Mouse (Mus musculus): ENCODE measurements at regions not wholly inside any gene's neighbourhood (a gene's known extent, or its start where the extent isn't known, plus 50 kb on each side); places are given as distances from the start of the nearest gene placed in this dataset.

DNA sequence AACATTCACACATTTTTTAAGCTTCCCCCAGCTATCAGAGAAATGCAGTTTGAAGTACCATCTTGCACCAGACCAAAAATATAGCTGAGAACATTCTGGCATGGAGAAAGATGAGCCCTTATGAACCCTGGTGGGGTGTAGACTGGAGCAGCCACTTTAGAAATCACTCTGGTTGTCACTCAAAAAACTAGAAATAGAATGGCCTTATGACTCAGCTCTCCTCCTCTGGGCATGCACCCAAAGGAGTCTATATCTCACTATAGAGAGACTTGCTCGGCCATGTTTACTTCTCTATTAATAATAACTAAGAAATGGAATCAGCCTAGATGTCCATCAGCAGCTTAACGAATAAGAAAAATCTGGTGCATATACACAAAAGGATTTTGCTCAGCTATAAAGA is 436.5 kb upstream of the Rgma start:
- TF ChIP-seq MYOG (IDR thresholded peaks at IDR 0.05; ENCODE audit: control insufficient read depth, extremely low read depth, insufficient read length) (no peak), CTCF (IDR thresholded peaks at IDR 0.05; ENCODE audit: control insufficient read depth, insufficient read depth, insufficient read length) (no peak), USF1 (IDR thresholded peaks at IDR 0.05; ENCODE audit: low read depth) (no peak), CEBPB (IDR thresholded peaks at IDR 0.05; ENCODE audit: low read depth) (no peak), FOSL1 (IDR thresholded peaks at IDR 0.05; ENCODE audit: insufficient read depth, low read length, poor library complexity, severe bottlenecking) (no peak), MYOD1 (IDR thresholded peaks at IDR 0.05; ENCODE audit: control insufficient read depth, insufficient read length, low read depth) (no peak), MAX (IDR thresholded peaks at IDR 0.05) (no peak)

DNA sequence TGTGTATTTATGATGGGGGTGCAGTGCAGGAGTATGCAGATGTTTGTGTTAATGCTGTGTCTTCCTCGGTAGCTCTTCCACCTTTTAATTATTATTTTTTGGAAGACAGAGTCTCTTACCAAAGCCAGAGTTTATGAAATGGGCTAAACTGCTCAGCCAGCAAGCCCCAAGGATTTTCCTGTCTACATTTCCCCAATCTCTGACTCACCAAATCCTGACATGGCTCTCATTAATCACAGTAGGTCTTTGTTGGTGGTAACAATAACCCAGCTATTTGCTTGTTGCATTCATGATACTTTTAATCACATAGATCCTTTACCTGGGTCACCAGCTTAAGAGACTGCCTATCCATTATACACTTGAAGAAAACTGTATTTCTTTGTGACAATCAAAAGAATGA is 427.8 kb upstream of the Rgma start:
- no peaks in the 10 kb centered on the region for H3K79me2 ChIP-seq (ENCODE audit: control insufficient read depth, insufficient read depth)
- no peak overlapping the region for H3ac ChIP-seq (ENCODE audit: control insufficient read depth, insufficient read length, low read depth)
- H3K4me3 ChIP-seq (ENCODE audit: insufficient read depth, poor library complexity, severe bottlenecking), result no peak overlapping the region
- no peaks in the 10 kb centered on the region for H3K36me3 ChIP-seq (ENCODE audit: control insufficient read depth, insufficient read depth)
- no peaks in the 10 kb centered on the region for H3K27me3 ChIP-seq (ENCODE audit: control insufficient read depth, insufficient read depth, insufficient read length)
- TF ChIP-seq MYOD1 (IDR thresholded peaks at IDR 0.05; ENCODE audit: control insufficient read depth, insufficient read length, low read depth) (no peak), CEBPB (IDR thresholded peaks at IDR 0.05; ENCODE audit: low read depth) (no peak)
- no peaks in the 10 kb centered on the region for H3K79me3 ChIP-seq (ENCODE audit: low read depth)

More for the DNA sequence above, 436.5 kb upstream of the Rgma start:
- no peak overlapping the region for H3ac ChIP-seq (ENCODE audit: control insufficient read depth, insufficient read length, low read depth)
- H3K4me3 ChIP-seq (ENCODE audit: insufficient read depth, poor library complexity, severe bottlenecking), result no peak overlapping the region
- no peaks in the 10 kb centered on the region for H3K27me3 ChIP-seq (ENCODE audit: control insufficient read depth, insufficient read depth, insufficient read length)
- no peaks in the 10 kb centered on the region for H3K79me2 ChIP-seq (ENCODE audit: control insufficient read depth, insufficient read depth)
- H3K36me3 ChIP-seq (ENCODE audit: control insufficient read depth, insufficient read depth), result no peaks in the 10 kb centered on the region
- no peaks in the 10 kb centered on the region for H3K79me3 ChIP-seq (ENCODE audit: low read depth)

DNA sequence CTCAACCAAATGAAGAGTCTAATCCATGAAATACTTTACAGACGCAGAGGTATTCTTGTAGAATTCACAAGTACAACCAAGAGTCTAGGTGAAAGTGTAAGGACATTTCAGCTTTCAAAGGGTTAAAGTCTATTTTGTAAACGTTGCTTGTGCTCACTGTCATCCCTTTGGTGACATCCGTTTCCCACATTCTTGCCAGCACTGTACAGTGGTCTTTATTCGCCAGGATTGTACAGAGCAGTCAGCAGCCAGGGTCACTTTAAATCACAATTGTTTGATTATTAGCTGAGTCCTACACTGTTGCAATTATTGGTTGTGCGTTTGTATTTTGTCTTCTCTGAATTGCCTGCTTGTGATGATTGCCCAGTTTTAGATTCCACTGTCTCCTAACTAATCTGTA is 427.3 kb upstream of the Rgma start:
- H3K4me3 ChIP-seq (ENCODE audit: insufficient read depth, poor library complexity, severe bottlenecking), result no peak overlapping the region
- H3ac ChIP-seq (ENCODE audit: control insufficient read depth, insufficient read length, low read depth), result no peak overlapping the region
- no peaks in the 10 kb centered on the region for H3K27me3 ChIP-seq (ENCODE audit: control insufficient read depth, insufficient read depth, insufficient read length)
- no peaks in the 10 kb centered on the region for H3K79me2 ChIP-seq (ENCODE audit: control insufficient read depth, insufficient read depth)
- H3K36me3 ChIP-seq (ENCODE audit: control insufficient read depth, insufficient read depth), result no peaks in the 10 kb centered on the region
- no peaks in the 10 kb centered on the region for H3K79me3 ChIP-seq (ENCODE audit: low read depth)
- TF ChIP-seq USF1 (IDR thresholded peaks at IDR 0.05; ENCODE audit: low read depth), result no peak
- no peak for TF ChIP-seq FOSL1 (IDR thresholded peaks at IDR 0.05; ENCODE audit: insufficient read depth, low read length, poor library complexity, severe bottlenecking)
- TF ChIP-seq CEBPB (IDR thresholded peaks at IDR 0.05; ENCODE audit: low read depth), result no peak
- no peak for TF ChIP-seq MYOG (IDR thresholded peaks at IDR 0.05; ENCODE audit: control insufficient read depth, extremely low read depth, insufficient read length)
- no peak for TF ChIP-seq CTCF (IDR thresholded peaks at IDR 0.05; ENCODE audit: control insufficient read depth, insufficient read depth, insufficient read length)
- no peak for TF ChIP-seq MYOD1 (IDR thresholded peaks at IDR 0.05; ENCODE audit: control insufficient read depth, insufficient read length, low read depth)
- no peak for TF ChIP-seq MAX (IDR thresholded peaks at IDR 0.05)

DNA sequence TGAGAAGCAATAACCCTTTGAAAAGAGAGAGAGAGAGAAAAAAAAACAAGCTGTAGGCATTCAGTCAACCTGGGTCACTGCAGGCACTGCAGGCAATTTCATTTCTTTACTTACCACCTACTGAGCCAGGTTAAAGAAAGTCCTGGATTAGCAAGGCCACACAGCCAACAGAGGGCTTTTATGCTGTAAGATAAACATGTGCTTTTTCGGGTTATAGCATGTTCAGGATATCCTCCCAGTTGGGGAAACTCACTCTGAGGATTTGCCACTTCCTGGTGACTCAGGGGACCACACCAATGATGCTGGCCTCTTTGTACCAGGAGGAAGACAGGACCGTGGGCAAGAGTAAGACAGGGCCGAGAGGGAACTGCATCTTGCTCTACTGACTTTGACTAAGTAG is 426.6 kb upstream of the Rgma start:
- TF ChIP-seq CEBPB (IDR thresholded peaks at IDR 0.05; ENCODE audit: low read depth) (no peak), USF1 (IDR thresholded peaks at IDR 0.05; ENCODE audit: low read depth) (no peak), MYOD1 (IDR thresholded peaks at IDR 0.05; ENCODE audit: control insufficient read depth, insufficient read length, low read depth) (no peak)
- Histone ChIP-seq H3K36me3 (ENCODE audit: control insufficient read depth, insufficient read depth) (no peaks in the 10 kb centered on the region), H3K4me3 (ENCODE audit: insufficient read depth, poor library complexity, severe bottlenecking) (no peak overlapping the region), H3K27me3 (ENCODE audit: control insufficient read depth, insufficient read depth, insufficient read length) (no peaks in the 10 kb centered on the region), H3K79me3 (ENCODE audit: low read depth) (no peaks in the 10 kb centered on the region), H3ac (ENCODE audit: control insufficient read depth, insufficient read length, low read depth) (no peak overlapping the region), H3K79me2 (ENCODE audit: control insufficient read depth, insufficient read depth) (no peaks in the 10 kb centered on the region)

DNA sequence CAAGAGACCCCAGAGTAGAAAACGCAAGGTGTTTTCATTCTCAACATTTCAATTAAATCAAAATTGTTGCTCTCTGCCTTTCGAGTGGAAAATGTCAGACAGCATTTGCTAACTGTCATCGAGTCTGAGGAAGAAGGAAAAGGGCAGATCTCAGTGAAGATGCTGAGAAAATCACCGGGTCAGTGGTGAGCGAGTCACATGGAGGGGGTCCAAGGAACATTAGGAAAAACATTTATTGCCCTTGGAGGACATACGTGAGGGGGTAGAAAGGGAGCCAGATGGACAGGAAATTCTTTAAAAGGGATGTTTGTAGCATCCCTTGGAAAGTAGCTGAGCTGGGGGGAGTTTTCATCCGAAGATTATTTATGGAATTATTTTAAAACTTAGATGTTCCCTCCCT is 425.4 kb upstream of the Rgma start:
- Histone ChIP-seq H3K4me3 (ENCODE audit: insufficient read depth, poor library complexity, severe bottlenecking) (no peak overlapping the region), H3ac (ENCODE audit: control insufficient read depth, insufficient read length, low read depth) (no peak overlapping the region), H3K36me3 (ENCODE audit: control insufficient read depth, insufficient read depth) (no peaks in the 10 kb centered on the region), H3K79me2 (ENCODE audit: control insufficient read depth, insufficient read depth) (no peaks in the 10 kb centered on the region), H3K27me3 (ENCODE audit: control insufficient read depth, insufficient read depth, insufficient read length) (no peaks in the 10 kb centered on the region), H3K79me3 (ENCODE audit: low read depth) (no peaks in the 10 kb centered on the region)
- TF ChIP-seq CEBPB (IDR thresholded peaks at IDR 0.05; ENCODE audit: low read depth) (no peak), CTCF (IDR thresholded peaks at IDR 0.05; ENCODE audit: control insufficient read depth, insufficient read depth, insufficient read length) (no peak), MYOD1 (IDR thresholded peaks at IDR 0.05; ENCODE audit: control insufficient read depth, insufficient read length, low read depth) (no peak), USF1 (IDR thresholded peaks at IDR 0.05; ENCODE audit: low read depth) (no peak), MAX (IDR thresholded peaks at IDR 0.05) (no peak), MYOG (IDR thresholded peaks at IDR 0.05; ENCODE audit: control insufficient read depth, extremely low read depth, insufficient read length) (no peak), FOSL1 (IDR thresholded peaks at IDR 0.05; ENCODE audit: insufficient read depth, low read length, poor library complexity, severe bottlenecking) (no peak)

DNA sequence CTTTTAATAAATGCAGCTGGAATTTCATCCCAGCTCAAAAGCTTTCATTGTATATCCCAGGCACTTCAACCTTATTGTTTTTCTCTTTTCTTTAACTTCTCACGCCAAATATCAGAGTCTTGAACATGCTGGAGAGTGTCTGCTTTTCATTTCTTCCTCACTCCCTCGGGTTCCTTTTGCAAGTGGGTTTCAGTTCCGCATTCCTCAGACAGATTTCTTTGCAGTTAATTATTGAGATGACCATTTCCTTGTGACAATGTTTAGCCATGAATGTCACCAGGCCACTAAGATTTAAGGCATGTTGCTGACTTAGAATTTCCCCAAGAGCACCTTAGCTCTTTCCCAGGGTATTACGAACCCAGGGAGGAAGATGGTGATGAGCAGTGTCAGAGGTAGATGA is 417.6 kb upstream of the Rgma start:
- TF ChIP-seq FOSL1 (IDR thresholded peaks at IDR 0.05; ENCODE audit: insufficient read depth, low read length, poor library complexity, severe bottlenecking) (no peak), USF1 (IDR thresholded peaks at IDR 0.05; ENCODE audit: low read depth) (no peak), CEBPB (IDR thresholded peaks at IDR 0.05; ENCODE audit: low read depth) (no peak), MYOG (IDR thresholded peaks at IDR 0.05; ENCODE audit: control insufficient read depth, extremely low read depth, insufficient read length) (no peak), MYOD1 (IDR thresholded peaks at IDR 0.05; ENCODE audit: control insufficient read depth, insufficient read length, low read depth) (no peak), MAX (IDR thresholded peaks at IDR 0.05) (no peak), CTCF (IDR thresholded peaks at IDR 0.05; ENCODE audit: control insufficient read depth, insufficient read depth, insufficient read length) (no peak)
- Histone ChIP-seq H3ac (ENCODE audit: control insufficient read depth, insufficient read length, low read depth) (no peak overlapping the region), H3K36me3 (ENCODE audit: control insufficient read depth, insufficient read depth) (no peaks in the 10 kb centered on the region), H3K79me2 (ENCODE audit: control insufficient read depth, insufficient read depth) (no peaks in the 10 kb centered on the region), H3K4me3 (ENCODE audit: insufficient read depth, poor library complexity, severe bottlenecking) (no peak overlapping the region), H3K79me3 (ENCODE audit: low read depth) (no peaks in the 10 kb centered on the region), H3K27me3 (ENCODE audit: control insufficient read depth, insufficient read depth, insufficient read length) (no peaks in the 10 kb centered on the region)
